Mouse (Mus musculus) layer of hippocampus, adult 11-12 months (tissue): ENCODE results near the gene Gm13693.
A peak's percentile ranks its signal among the peaks of the same experiment; 100 is the strongest.
"Not testable (repeated sequence)": the region's sequence is repeated elsewhere in the genome, so short reads cannot be mapped to it uniquely, and the experiment has no call there.

Source experiments
- DNase-seq: peaks from one replicate; pipeline ENCODE4 v3.0.0; 2022; ENCODE audit warnings: low spot score

The Gm13693 gene

GRCm38 (mm10) chr2:83961203-83961602 is at the start of gene Gm13693:
Gene Gm13693, plus strand, starts transcription at chr2:83961503.
- not testable (repeated sequence) for DNase-seq

GRCm38 (mm10) chr2:83929478-83930088 is 31.7 kb upstream of the Gm13693 start:
- DNase-seq, result no peak

- DNase-seq, result peak; percentile 87
These were observed 20.4 kb upstream of the Gm13693 start, which contains the start of gene Zswim2 for GRCm38 (mm10) chr2:83940931-83941361. Gene Zswim2, minus strand, starts transcription at chr2:83941228.

GRCm38 (mm10) chr2:83941378-83941777 is 19.9 kb upstream of the Gm13693 start:
- DNase-seq, result no peak

- DNase-seq, result no peak
These were observed 19.5 kb upstream of the Gm13693 start for GRCm38 (mm10) chr2:83941792-83942191.

- not testable (repeated sequence) for DNase-seq
These were observed 5.9 kb upstream of the Gm13693 start, which contains the start of gene Gm13698 for GRCm38 (mm10) chr2:83955393-83955792. Gene Gm13698, plus strand, starts transcription at chr2:83955693.

- DNase-seq, result not testable (repeated sequence)
These were observed 5.7 kb downstream of the Gm13693 start, which contains the start of gene Gm13695 for GRCm38 (mm10) chr2:83967013-83967412. Gene Gm13695, plus strand, starts transcription at chr2:83967313.

- not testable (repeated sequence) for DNase-seq
These were observed 11.5 kb downstream of the Gm13693 start, which contains the start of gene Gm13696 for GRCm38 (mm10) chr2:83972823-83973222. Gene Gm13696, plus strand, starts transcription at chr2:83973123.

GRCm38 (mm10) chr2:83978633-83979032 is 17.3 kb downstream of the Gm13693 start, which contains the start of gene Gm13694:
Gene Gm13694, plus strand, starts transcription at chr2:83978933.
- DNase-seq, result not testable (repeated sequence)

- DNase-seq, result not testable (repeated sequence)
These were observed 23.1 kb downstream of the Gm13693 start, which contains the start of gene Gm13697 for GRCm38 (mm10) chr2:83984443-83984842. Gene Gm13697, plus strand, starts transcription at chr2:83984743.

- DNase-seq, result not testable (repeated sequence)
These were observed 28.9 kb downstream of the Gm13693 start, which contains the start of gene Gm13691 for GRCm38 (mm10) chr2:83990253-83990652. Gene Gm13691, plus strand, starts transcription at chr2:83990553.

- DNase-seq, result not testable (repeated sequence)
These were observed 32.4 kb downstream of the Gm13693 start for GRCm38 (mm10) chr2:83993639-83994255.

GRCm38 (mm10) chr2:83994526-83994925 is 33.2 kb downstream of the Gm13693 start:
- DNase-seq, result not testable (repeated sequence)

- peak; percentile 50 for DNase-seq
These were observed 47.6 kb downstream of the Gm13693 start for GRCm38 (mm10) chr2:84008913-84009312.

- no peak for DNase-seq
These were observed 48.5 kb downstream of the Gm13693 start for GRCm38 (mm10) chr2:84009818-84010217.
